Comparison of ENCODE assay signal across 30 mouse cellular contexts in the genomic region with DNA sequence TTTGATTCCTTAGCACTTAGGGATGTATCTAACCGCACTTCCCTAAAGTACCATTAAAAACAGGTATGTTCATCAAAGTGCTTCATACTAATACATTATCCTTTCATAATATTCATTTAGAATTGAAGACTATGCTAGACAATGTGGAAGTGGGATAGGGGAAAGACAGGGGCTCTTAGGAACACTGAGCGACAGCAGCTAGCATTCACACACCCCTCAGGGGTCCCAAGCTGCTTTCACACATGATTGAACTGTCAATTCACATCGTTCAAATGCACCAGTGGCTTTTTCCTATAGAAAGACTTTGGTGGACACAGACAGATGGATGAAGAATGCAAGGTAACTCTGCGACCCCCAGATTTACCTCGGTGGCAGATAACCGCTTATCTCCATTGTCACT.
A peak's percentile ranks its signal among the peaks of the same experiment; 100 is the strongest.
DNase-seq lines count a peak whose midpoint lies in the region; ATAC-seq lines count a peak whose summit lies in the region.
"Had no signal": no experiment of that assay in that cellular context is flagged by ENCODE, and none has a peak within 500 bp of the region (broad histone marks: within the 10 kb centered on the region; RNA-seq: fewer than 3 reads in every experiment).

No protein-coding gene starts in this region.

- H3K36me3 ChIP-seq in heart, embryonic 10.5 days, result peaks cover 19% of the 10 kb centered on the region; the same call in 1 of the 2 replicates
- H3K36me3 ChIP-seq in midbrain, embryonic 10.5 days, result 0 out of 2 replicates have a peak, but pooled peaks cover 2% of the 10 kb centered on the region
- no peaks in the 10 kb centered on the region; the same call in 1 of the 2 replicates for H3K36me3 ChIP-seq in midbrain, embryonic 16.5 days (ENCODE audit: control insufficient read depth, insufficient read depth, low read length)
- H3K36me3 ChIP-seq: midbrain, embryonic 12.5 days; neural tube, embryonic 12.5 days; stomach, embryonic 15.5 days had no signal

- ATAC-seq in midbrain, embryonic 16.5 days, result no peak
- no peak for ATAC-seq in megakaryocyte-erythroid progenitor cell, adult 5-6 weeks (replicated peaks; ENCODE audit: low FRiP score, low TSS enrichment, poor library complexity, severe bottlenecking)
- no peak for ATAC-seq in megakaryocyte, adult 5-6 weeks (ENCODE audit: poor library complexity, severe bottlenecking)
- ATAC-seq: intestine, postnatal 0 days had no signal

- H3K27me3 ChIP-seq in heart, embryonic 10.5 days (ENCODE audit: insufficient read depth, poor library complexity, severe bottlenecking), result no peaks in the 10 kb centered on the region
- no peaks in the 10 kb centered on the region for H3K27me3 ChIP-seq in midbrain, embryonic 10.5 days (ENCODE audit: low read depth, poor library complexity, severe bottlenecking)
- no peaks in the 10 kb centered on the region for H3K27me3 ChIP-seq in midbrain, embryonic 16.5 days (ENCODE audit: control insufficient read depth, insufficient read depth, low read depth, low read length)
- H3K27me3 ChIP-seq: CH12.LX; embryonic facial prominence, embryonic 13.5 days; heart, embryonic 15.5 days; hindbrain, embryonic 15.5 days; midbrain, embryonic 12.5 days; neural tube, embryonic 12.5 days; stomach, embryonic 15.5 days had no signal

- H3K4me1 ChIP-seq in heart, embryonic 10.5 days, result peaks cover 12% of the 10 kb centered on the region
- H3K4me1 ChIP-seq in midbrain, embryonic 10.5 days, result peaks cover 43% of the 10 kb centered on the region
- H3K4me1 ChIP-seq in midbrain, embryonic 16.5 days (ENCODE audit: control insufficient read depth, insufficient read depth, low read length), result no peaks in the 10 kb centered on the region
- H3K4me1 ChIP-seq: stomach, embryonic 15.5 days had no signal

- H3K4me2 ChIP-seq in midbrain, embryonic 16.5 days (ENCODE audit: low read length), result no peak overlapping the region
- H3K4me2 ChIP-seq: embryonic facial prominence, embryonic 13.5 days; heart, embryonic 15.5 days; hindbrain, embryonic 15.5 days; midbrain, embryonic 12.5 days; neural tube, embryonic 12.5 days; stomach, embryonic 15.5 days had no signal

- no peak overlapping the region for H3K4me3 ChIP-seq in heart, embryonic 10.5 days
- no peak overlapping the region for H3K4me3 ChIP-seq in midbrain, embryonic 10.5 days
- no peak overlapping the region for H3K4me3 ChIP-seq in midbrain, embryonic 16.5 days (ENCODE audit: low read depth, low read length)
- H3K4me3 ChIP-seq: embryonic facial prominence, embryonic 13.5 days; heart, embryonic 15.5 days; hindbrain, embryonic 15.5 days; midbrain, embryonic 12.5 days; myocyte; neural tube, embryonic 12.5 days; stomach, embryonic 15.5 days had no signal

- H3K27ac ChIP-seq in heart, embryonic 10.5 days, result no peak overlapping the region
- no peak overlapping the region for H3K27ac ChIP-seq in midbrain, embryonic 10.5 days (replicated peaks)
- H3K27ac ChIP-seq in midbrain, embryonic 16.5 days (ENCODE audit: low read length), result no peak overlapping the region
- H3K27ac ChIP-seq: embryonic facial prominence, embryonic 13.5 days; heart, embryonic 15.5 days; hindbrain, embryonic 15.5 days; liver, embryonic 14.5 days; macrophage; neural tube, embryonic 12.5 days; stomach, embryonic 15.5 days had no signal

- DNase-seq in cerebellum, postnatal 10 days, result peak; percentile 68 to 69
- no peak for DNase-seq in cerebellum, adult 11 months
- peak; percentile 37 for DNase-seq in heart, adult 11 months
- DNase-seq in heart, embryonic 10.5 days (ENCODE audit: low spot score), result no peak
- peak; percentile 29 for DNase-seq in midbrain, embryonic 10.5 days (ENCODE audit: low spot score)
- DNase-seq: adrenal gland, postnatal 10 days; cerebellum, adult 11-12 months; cerebellum, adult 9-11 months; gastrocnemius, postnatal 10 days; kidney, adult 9 months; kidney, postnatal 10 days; layer of hippocampus, postnatal 36 days; liver; lung, adult 2 months; lung, postnatal 10 days; right cerebral cortex, postnatal 14 days had no signal

- no peaks in the 10 kb centered on the region for H3K9me3 ChIP-seq in heart, embryonic 10.5 days
- no peaks in the 10 kb centered on the region for H3K9me3 ChIP-seq in midbrain, embryonic 10.5 days (replicated peaks)
- H3K9me3 ChIP-seq in midbrain, embryonic 16.5 days (replicated peaks; ENCODE audit: control insufficient read depth, low read length, poor library complexity, severe bottlenecking), result no peaks in the 10 kb centered on the region
- H3K9me3 ChIP-seq: embryonic facial prominence, embryonic 13.5 days; heart, embryonic 15.5 days; hindbrain, embryonic 15.5 days; midbrain, embryonic 12.5 days; neural tube, embryonic 12.5 days; stomach, embryonic 15.5 days had no signal

- WGBS in heart, embryonic 10.5 days, result 74% methylated on average over 6 of the region's 6 CpGs
- WGBS in midbrain, embryonic 10.5 days, result 36% methylated on average over 6 of the region's 6 CpGs
- 21% methylated on average over 6 of the region's 6 CpGs for WGBS in midbrain, embryonic 16.5 days

- no peak overlapping the region for H3K9ac ChIP-seq in midbrain, embryonic 16.5 days (ENCODE audit: low read depth, low read length)
- H3K9ac ChIP-seq: embryonic facial prominence, embryonic 13.5 days; heart, embryonic 15.5 days; hindbrain, embryonic 15.5 days; liver, embryonic 14.5 days; midbrain, embryonic 12.5 days; neural tube, embryonic 12.5 days; stomach, embryonic 15.5 days had no signal

Comparison
In these comparisons a context has a peak if more than half of its experiments do, and no peak if none do; other contexts are left out.
1. DNase-seq: peak in cerebellum, postnatal 10 days (2 of 2), heart, adult 11 months (single experiment) and midbrain, embryonic 10.5 days (single experiment); none in cerebellum, adult 11 months (single experiment) and heart, embryonic 10.5 days (single experiment).